Mouse (Mus musculus): Measurements from ENCODE around the gene Sept11.

Sept11 gene

GRCm38 (mm10) chr5:93095301-93095700 lies 2.1 kb downstream of the Sept11 start:
- in situ Hi-C loops (cut with MboI) = no loop called here

DNA sequence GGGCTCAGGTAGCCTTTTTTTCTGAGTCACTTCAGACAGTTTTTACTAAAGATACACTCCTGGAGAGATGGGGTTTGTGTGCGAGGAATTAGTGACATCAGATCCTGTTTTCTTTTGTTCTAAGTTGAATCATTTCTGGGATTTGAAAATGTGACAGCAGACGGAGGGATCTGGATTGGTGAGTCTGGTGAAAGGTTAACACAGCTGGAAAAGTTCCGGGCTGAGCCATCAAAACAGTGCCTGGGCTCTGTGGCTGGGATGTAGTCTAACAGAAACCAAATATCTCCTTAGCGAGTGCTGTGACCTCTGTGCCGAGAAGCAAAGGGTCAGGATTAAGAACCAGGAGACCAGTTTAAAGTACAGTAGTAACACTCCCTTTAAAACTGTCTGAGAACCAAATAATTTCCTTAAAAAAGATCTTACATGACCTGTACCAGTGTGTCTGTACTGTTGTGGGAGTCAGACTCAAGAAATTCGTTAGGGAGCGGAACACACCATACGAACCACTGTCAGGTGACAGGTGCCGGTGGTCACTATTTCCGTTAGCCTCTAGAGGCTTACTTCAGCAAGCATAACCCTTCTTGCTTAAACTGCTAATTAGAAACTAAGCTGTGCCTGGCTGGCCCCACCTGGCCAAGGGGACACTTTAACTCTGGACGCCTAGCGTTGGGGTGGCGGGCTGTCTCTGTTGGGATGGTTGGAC lies 4.1 kb downstream of the Sept11 start:
- in situ Hi-C loops (cut with MboI) = no loop called here

- in situ Hi-C loops (cut with MboI) = no loop called here
These were observed 5.0 kb downstream of the Sept11 start for GRCm38 (mm10) chr5:93098219-93098618.

DNA sequence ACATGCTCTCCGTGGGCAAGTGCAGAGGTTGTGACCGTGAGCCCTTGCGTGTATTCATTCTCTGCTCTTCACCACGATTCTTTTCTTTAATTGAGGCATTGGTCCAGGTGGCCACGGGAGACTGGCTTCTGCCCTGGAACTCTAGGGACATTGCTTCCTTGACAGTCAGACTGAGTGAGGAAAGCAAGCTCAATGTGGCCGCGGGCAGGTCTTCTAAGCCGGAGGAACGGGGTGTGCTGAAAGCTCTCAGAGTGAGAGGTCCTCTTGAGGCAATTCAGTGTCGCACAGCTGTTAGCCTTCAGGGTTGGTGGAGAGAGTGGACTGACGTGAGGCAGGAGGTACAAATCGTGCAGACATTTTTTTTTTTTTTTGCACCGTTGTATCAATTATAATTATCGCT lies 5.6 kb downstream of the Sept11 start:
- in situ Hi-C loops (cut with MboI) = no loop called here

GRCm38 (mm10) chr5:93100906-93101305 lies 7.7 kb downstream of the Sept11 start:
- in situ Hi-C loops (cut with MboI) = no loop called here

DNA sequence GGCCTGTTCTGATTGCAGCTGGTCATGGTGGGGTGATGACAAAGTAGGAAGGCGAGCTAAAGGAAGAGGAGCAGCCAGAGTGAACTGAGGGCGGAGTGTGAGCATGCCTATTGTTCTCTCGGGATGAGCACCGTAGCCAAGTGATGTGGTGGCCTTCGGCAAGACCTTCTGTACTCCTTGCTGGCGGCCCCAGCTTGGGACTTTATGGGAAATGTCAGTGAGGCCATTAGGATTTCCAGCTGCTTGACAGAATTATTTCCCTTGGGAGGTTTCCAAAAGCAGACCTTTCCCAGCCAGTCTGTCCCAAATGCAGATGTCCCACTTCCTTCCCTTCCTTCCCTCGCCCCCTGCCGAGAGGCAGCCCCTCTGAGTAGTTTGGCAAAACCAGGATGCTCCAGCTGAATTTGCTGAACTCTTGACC lies 8.1 kb downstream of the Sept11 start:
- in situ Hi-C loops (cut with MboI) = no loop called here

DNA sequence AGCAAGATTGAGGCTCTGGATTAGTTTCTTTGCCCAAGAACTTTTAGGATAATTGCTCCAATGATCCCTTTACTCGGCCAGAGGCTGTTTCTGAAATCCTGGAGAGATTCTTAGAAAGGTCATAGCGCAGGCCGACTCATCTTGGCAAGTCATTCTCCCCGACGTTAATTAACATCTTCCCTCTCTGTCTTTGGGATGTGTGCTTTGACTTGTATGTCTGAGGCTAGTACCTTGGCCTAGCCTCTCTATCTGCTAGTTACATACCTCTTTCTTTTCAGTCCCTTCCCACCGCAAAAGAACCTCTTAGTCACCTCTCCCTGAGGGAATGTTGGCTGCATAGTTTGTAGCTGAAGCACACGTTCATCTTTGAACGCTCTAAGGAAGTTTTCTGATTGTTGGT lies 10.4 kb downstream of the Sept11 start:
- in situ Hi-C loops (cut with MboI) = no loop called here

DNA sequence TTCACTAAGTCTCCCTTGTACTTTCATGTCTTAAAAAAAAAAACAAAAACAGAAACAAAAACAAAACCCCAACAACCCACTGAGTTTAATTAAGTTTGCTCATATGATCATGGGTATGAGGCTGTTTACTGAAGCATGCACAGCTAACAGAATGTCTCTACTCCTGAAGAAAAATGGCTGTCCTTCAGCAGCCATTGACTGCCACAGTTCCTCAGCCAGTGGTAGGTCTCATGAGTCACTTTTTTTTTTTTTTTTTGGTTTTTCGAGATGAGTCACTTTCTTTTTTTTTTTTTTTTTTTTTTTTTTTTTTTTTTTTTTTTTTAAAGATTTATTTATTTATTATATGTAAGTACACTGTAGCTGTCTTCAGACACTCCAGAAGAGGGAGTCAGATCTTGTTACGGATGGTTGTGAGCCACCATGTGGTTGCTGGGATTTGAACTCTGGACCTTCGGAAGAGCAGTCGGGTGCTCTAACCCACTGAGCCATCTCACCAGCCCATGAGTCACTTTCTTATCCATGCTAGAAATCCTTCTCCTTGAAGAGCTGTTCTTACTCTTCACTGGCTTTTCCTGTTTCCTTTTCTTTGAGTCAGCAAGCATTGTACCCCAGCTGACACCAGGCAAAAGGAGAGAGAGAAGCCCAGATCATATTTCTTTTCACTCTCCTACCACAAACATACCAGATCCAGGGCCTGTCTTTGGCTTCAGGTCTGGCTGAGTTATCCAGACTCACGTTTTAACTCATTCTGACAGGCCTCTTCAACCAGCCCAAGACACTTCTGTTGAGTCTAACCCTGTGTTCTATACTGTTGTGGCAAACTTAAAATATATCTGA lies 12.0 kb downstream of the Sept11 start:
- in situ Hi-C loops (cut with MboI) = no loop called here

DNA sequence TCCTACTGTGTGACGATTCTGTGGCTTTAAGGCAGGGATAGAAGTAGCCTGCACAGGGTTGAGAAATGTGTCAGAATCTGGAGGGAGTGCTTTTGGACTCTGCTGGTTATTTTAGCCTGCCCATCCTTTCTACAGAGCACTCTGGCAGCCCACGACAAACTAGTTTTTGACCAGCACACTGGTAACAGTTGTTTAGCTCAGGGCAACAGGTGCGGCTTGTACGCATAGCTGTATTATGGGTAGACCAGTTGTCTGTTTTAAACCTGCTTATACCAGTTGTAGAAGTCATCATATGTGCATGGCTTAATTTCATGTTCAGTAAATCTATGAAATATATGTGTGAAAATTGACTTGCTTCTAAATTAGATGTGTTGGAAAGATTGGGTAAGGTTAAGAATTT lies 12.8 kb downstream of the Sept11 start:
- in situ Hi-C loops (cut with MboI) = no loop called here

GRCm38 (mm10) chr5:93108703-93109102 lies 15.5 kb downstream of the Sept11 start:
- in situ Hi-C loops (cut with MboI) = no loop called here

DNA sequence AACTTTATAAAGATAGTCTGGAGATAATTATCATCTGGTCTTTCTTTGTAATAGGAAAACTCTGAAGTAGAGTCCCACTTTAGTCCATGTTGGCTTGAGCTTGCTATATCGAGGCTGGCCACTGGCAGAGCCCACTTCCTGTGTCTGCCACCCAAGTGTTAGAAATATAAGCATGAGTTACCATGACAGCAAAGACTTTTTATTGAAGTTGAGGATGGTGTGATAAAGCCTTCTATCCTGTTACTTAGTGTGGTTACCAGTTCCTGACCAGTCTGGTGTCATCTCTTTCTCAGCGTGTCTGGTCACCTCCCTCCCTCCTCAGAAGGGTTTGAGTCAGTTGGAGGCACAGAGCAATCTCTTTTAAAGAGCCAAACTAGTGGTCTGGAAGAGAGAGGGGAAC lies 16.3 kb downstream of the Sept11 start:
- in situ Hi-C loops (cut with MboI) = no loop called here

- in situ Hi-C loops (cut with MboI) = no loop called here
These were observed 19.1 kb downstream of the Sept11 start for GRCm38 (mm10) chr5:93112290-93112689.

DNA sequence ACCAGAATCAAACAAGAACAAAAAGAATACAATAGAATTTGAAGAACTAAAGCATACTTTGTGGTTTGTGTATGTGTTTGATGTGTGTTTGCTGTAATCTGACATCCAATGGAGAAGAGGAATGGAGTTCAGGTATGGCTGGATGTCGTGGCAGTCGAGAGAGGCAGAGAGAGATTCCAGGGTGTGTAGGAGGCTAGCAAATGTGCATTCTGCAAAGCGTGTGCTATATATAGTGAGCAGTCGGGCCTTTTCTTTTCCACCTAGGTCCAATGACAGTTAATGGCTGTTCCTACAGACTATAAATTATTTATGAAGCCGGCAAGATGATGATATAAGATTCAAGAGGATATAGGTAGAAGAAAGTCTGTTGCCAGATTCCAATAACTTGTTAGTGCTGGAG lies 20.3 kb downstream of the Sept11 start:
- in situ Hi-C loops (cut with MboI) = no loop called here

DNA sequence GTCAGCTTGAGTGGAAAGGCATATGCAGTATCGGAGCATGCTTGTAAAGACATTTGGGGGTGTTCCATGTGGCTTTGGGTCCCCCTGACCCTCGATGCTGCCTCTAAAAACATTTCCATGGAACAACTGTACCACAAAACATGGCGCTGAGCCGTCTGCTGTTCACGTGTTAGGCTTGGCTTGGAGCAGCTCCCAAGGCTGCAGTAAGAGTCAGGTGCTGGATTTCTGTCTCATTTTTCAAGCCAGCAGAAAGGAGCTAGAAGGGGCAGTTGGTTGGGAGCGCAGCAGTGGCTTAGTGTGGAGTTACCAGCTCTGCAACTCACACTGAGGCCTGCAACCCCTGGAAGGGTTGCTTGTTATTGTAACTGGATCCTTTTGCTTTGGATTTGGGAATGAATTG lies 21.3 kb downstream of the Sept11 start:
- in situ Hi-C loops (cut with MboI) = no loop called here

- in situ Hi-C loops (cut with MboI) = no loop called here
These were observed 21.8 kb downstream of the Sept11 start for GRCm38 (mm10) chr5:93115059-93115458.

- in situ Hi-C loops (cut with MboI) = no loop called here
These were observed 22.6 kb downstream of the Sept11 start for GRCm38 (mm10) chr5:93115854-93116253.

DNA sequence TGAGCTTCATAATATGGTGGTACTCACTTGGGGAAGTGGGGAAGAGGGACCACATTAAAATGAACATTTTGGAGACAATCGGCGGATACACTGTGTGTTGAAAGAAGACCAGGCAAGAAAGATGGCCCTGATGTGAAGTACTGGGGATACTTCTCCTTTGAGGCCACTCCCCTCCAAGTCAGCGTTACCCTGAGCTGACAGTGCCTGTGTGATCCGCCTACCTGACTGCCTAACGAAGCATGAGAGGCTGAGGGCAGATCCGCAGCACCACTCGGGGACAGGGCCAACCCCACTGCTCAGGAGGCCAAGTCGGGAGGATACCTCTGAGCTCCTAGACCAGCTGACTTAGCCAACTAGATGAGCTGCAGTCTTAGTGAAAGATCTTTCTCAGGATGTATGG lies 24.4 kb downstream of the Sept11 start:
- in situ Hi-C loops (cut with MboI) = no loop called here

- in situ Hi-C loops (cut with MboI) = no loop called here
These were observed 28.4 kb downstream of the Sept11 start for GRCm38 (mm10) chr5:93121660-93122059.

GRCm38 (mm10) chr5:93124031-93124826 lies 31.0 kb downstream of the Sept11 start:
- in situ Hi-C loops (cut with MboI) = no loop called here

DNA sequence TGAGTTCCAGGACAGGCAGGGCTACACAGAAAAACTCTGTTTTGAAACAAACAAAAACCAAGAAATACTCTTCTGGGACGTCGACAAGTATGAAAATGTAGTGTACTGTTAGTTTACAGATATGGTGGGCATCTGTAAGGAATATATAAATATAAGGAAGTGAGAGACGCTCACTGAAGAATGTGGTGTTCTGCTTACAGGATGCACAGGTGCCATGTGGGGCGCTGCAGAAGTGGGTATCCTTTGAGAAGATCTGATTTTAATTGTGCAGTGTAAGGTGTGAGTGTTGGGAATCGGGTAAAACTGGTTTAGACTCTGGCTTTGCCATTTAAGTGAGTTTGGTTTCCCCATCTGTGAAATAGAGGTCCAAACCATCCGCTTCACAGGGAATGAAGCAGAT lies 32.1 kb downstream of the Sept11 start:
- in situ Hi-C loops (cut with MboI) = no loop called here

GRCm38 (mm10) chr5:93126222-93126929 lies 33.1 kb downstream of the Sept11 start:
- in situ Hi-C loops (cut with MboI) = no loop called here

Data from mature B cell (primary cell).